Mouse (Mus musculus) testis, adult 2 months (tissue): ENCODE results near the gene Mok. TPM values are rescaled to one million over a fixed set of nuclear protein-coding genes. Genes with fewer than 3 reads are reported as not detected.
"Not testable (repeated sequence)": the region's sequence is repeated elsewhere in the genome, so short reads cannot be mapped to it uniquely, and the experiment has no call there.

Experiments
- H3K27ac ChIP-seq: fragments of 200-500 bp; 2 replicates; pipeline ENCODE4 v1.5.1; 2012; ENCODE audit warnings: low read depth, low read length; ENCODE audit not compliant: control insufficient read depth, insufficient read depth
- H3K27me3 ChIP-seq: fragments of 200-500 bp; 2 replicates; pipeline ENCODE4 v1.6.1; 2012; ENCODE audit warnings: mild to moderate bottlenecking, low read length, moderate library complexity; ENCODE audit not compliant: control insufficient read depth, insufficient read depth
- H3K36me3 ChIP-seq: fragments of 200-500 bp; 2 replicates; pipeline ENCODE4 v1.6.1; 2012; ENCODE audit warnings: mild to moderate bottlenecking, low read length; ENCODE audit not compliant: control insufficient read depth, insufficient read depth
- H3K4me1 ChIP-seq: fragments of 200-500 bp; 2 replicates; pipeline ENCODE4 v1.6.1; 2012; ENCODE audit warnings: low read length; ENCODE audit not compliant: control insufficient read depth, insufficient read depth
- H3K4me3 ChIP-seq: fragments of 200-500 bp; 2 replicates; pipeline ENCODE4 v1.5.1; 2012; ENCODE audit warnings: low read depth, mild to moderate bottlenecking, low read length, moderate library complexity, mixed read lengths; ENCODE audit not compliant: control insufficient read depth
- CTCF ChIP-seq: fragments of 200-500 bp; IDR thresholded peaks from 2 replicates; pipeline ENCODE4 v1.5.1; 2012; ENCODE audit warnings: low read depth, mild to moderate bottlenecking, inconsistent platforms, low read length, moderate library complexity; ENCODE audit not compliant: control insufficient read depth, insufficient read depth, insufficient replicate concordance
- POLR2A ChIP-seq: fragments of 200-500 bp; IDR thresholded peaks from 2 replicates; pipeline ENCODE4 v1.6.1; 2012; ENCODE audit warnings: low read depth, mild to moderate bottlenecking, inconsistent platforms, low read length, moderate library complexity; ENCODE audit not compliant: control insufficient read depth
- polyA plus RNA-seq: library from polyadenylated mRNA; depleted of rRNA; stranded (reverse); fragments of >200 nt; gene quantifications from 2 replicates; pipeline ENCODE4 v1.2.3, GENCODE M21; 2012

The Mok gene
- polyA plus RNA-seq, 1 experiment, result 96.9 TPM

- Histone ChIP-seq H3K4me3 (no peak overlapping the region), H3K4me1 (no peaks in the 10 kb centered on the region), H3K27ac (no peak overlapping the region), H3K27me3 (no peaks in the 10 kb centered on the region), H3K36me3 (peaks cover 3% of the 10 kb centered on the region; the same call in 1 of the 2 replicates)
- TF ChIP-seq POLR2A (no peak), CTCF (no peak)
Measured at GRCm38 (mm10) chr12:110871247-110871646, 30.5 kb upstream of the Mok start.

- TF ChIP-seq POLR2A (no peak), CTCF (no peak)
- Histone ChIP-seq H3K36me3 (peaks cover 2% of the 10 kb centered on the region; the same call in 1 of the 2 replicates), H3K4me1 (no peaks in the 10 kb centered on the region)
Measured at GRCm38 (mm10) chr12:110870107-110870506, 29.4 kb upstream of the Mok start.

DNA sequence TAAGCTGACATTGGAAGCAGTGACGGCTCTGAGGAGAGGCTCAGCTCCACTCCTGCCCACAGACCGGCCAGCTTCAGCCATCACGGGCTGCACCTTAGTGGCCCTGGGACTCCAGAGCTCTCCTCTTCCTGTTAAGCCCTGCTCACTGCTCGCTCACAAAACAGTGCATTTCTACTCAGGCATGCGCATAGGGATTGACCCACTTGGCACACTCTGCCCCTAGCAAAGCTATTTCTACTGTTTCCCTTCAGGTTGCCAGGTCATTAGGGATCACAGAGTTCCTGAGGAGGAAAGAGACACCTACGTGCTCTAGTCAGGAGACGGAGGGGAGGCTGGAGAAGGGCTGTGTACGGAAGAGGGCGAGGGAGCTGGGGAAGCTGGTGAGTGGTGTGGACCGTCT is 25.2 kb upstream of the Mok start:
- H3K27ac ChIP-seq, result no peak overlapping the region
- TF ChIP-seq POLR2A (no peak), CTCF (no peak)
- H3K27me3 ChIP-seq, result no peaks in the 10 kb centered on the region
- peaks cover 2% of the 10 kb centered on the region; the same call in 1 of the 2 replicates for H3K36me3 ChIP-seq
- H3K4me1 ChIP-seq, result no peaks in the 10 kb centered on the region; the same call in 1 of the 2 replicates
- H3K4me3 ChIP-seq, result no peak overlapping the region

More at GRCm38 (mm10) chr12:110870107-110870506, 29.4 kb upstream of the Mok start:
- Histone ChIP-seq H3K4me3 (no peak overlapping the region), H3K27ac (no peak overlapping the region), H3K27me3 (no peaks in the 10 kb centered on the region)

DNA sequence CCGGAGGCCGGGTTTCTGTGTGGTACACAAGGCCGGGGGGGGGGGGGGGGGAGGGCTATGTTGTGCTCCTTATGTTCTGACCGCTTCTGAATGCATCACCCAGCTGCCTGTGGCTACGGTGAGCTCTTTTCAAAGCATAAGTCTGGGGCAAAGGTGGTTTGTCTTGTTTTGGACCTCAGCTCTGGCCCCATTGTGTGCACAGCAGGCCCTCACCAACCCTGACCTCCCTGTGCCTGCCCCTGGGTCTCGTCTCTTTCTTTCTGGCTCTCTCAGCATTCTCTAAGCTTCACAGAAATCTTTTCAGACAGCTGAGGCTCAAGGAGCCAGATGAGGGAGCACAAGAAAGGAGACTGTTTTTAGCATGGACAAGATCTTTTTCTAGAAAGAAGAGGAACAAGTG is 24.8 kb upstream of the Mok start:
- Histone ChIP-seq H3K36me3 (peaks cover 2% of the 10 kb centered on the region; the same call in 1 of the 2 replicates), H3K4me3 (no peak overlapping the region), H3K27ac (no peak overlapping the region), H3K27me3 (no peaks in the 10 kb centered on the region), H3K4me1 (peaks cover 2% of the 10 kb centered on the region; the same call in 1 of the 2 replicates)
- TF ChIP-seq CTCF, result no peak
- no peak for TF ChIP-seq POLR2A

GRCm38 (mm10) chr12:110864008-110864407 is 23.3 kb upstream of the Mok start:
- Histone ChIP-seq H3K27me3 (no peaks in the 10 kb centered on the region), H3K36me3 (peaks cover 2% of the 10 kb centered on the region; the same call in 1 of the 2 replicates), H3K4me3 (no peak overlapping the region), H3K27ac (no peak overlapping the region), H3K4me1 (peaks cover 2% of the 10 kb centered on the region; the same call in 1 of the 2 replicates)
- TF ChIP-seq POLR2A (no peak), CTCF (no peak)

DNA sequence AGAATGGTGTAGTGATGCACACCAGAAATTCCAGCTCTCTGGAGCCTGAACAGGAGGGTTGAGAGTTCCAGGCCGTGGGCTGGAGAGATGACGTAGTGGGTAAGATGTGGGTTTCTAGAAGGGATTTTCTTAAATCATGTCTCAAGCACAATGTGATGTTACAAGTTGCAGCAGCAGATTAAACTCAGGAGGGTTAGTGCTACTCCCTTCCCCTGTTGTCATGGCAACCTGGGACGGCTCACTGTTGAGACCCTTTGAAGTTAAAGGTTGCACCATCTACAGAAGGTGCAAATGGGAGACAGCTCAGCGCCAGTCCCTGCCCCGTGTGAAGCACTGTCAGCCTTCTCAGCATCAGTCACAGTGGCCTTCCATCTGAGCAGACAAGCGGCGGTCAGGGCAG is 20.5 kb upstream of the Mok start:
- no peak overlapping the region for H3K4me3 ChIP-seq
- no peak overlapping the region for H3K27ac ChIP-seq
- no peak for TF ChIP-seq CTCF
- no peak for TF ChIP-seq POLR2A
- H3K4me1 ChIP-seq, result peaks cover 2% of the 10 kb centered on the region; the same call in 1 of the 2 replicates
- H3K27me3 ChIP-seq, result no peaks in the 10 kb centered on the region
- H3K36me3 ChIP-seq, result no peaks in the 10 kb centered on the region; the same call in 1 of the 2 replicates

DNA sequence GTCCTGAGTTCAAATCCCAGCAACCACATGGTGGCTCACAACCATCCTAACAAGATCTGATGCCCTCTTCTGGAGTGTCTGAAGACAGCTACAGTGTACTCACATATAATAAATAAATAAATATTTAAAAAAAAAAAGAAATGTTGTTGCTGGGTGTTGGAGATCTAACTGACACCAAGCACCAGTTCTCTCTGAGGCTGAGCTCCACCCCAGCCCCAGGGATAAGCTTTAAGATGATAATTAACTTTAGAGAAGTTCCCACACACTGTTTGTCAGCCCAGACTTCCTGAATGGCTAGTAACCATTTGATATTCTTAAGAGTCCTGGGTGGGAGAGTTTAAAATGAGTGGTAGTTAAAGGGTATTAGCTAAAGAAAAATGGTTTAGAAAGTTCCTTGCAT is 19.6 kb upstream of the Mok start:
- H3K4me1 ChIP-seq, result peaks cover 2% of the 10 kb centered on the region; the same call in 1 of the 2 replicates
- H3K27me3 ChIP-seq, result no peaks in the 10 kb centered on the region
- H3K4me3 ChIP-seq, result no peak overlapping the region
- TF ChIP-seq CTCF, result no peak
- peaks cover 1% of the 10 kb centered on the region; the same call in 1 of the 2 replicates for H3K36me3 ChIP-seq
- H3K27ac ChIP-seq, result no peak overlapping the region

GRCm38 (mm10) chr12:110858681-110859080 is 17.9 kb upstream of the Mok start:
- not testable (repeated sequence) for H3K27ac ChIP-seq, H3K4me1 ChIP-seq, H3K4me3 ChIP-seq, H3K36me3 ChIP-seq, H3K27me3 ChIP-seq
